Comparison of ENCODE assay signal across 1 mouse cellular context in the genomic region with DNA sequence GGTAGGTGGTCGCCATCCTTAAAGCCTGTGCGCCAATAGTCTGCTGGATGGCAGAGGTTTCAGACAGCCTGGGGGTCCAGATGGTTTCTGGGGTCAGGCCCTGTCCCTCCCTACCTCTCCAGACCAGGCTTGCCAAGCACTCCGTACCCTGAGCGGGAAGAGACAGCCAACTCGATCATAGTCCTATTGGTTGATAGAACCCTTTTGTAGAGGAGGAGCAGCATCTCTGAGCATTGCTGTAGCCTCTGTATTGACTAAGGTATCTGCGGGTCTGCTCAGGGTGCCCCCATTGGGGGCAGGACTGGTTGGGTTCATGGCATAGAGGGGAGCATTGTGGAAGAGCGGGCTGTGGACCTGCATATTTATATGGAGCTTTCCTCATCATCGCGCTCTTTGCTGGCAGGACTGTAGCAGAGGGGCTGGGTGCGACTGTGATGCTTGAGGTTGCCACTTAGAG.
TF ChIP-seq lines count a peak whose summit lies in the region.

No protein-coding gene starts in this region.

TF ChIP-seq in CH12.LX, 34 proteins besides CTCF, POLR2A, EP300 and RAD21 (continued from another document):
- no peak for TF ChIP-seq ZKSCAN1 (IDR thresholded peaks at IDR 0.05; ENCODE audit: borderline replicate concordance, low read depth, low read length)
- no peak for TF ChIP-seq NRF1 (IDR thresholded peaks at IDR 0.05; ENCODE audit: low read depth, low read length)
- no peak for TF ChIP-seq ETS1 (conservative IDR thresholded peaks at IDR 0.05; ENCODE audit: low read depth, low read length)
- TF ChIP-seq TBP (conservative IDR thresholded peaks at IDR 0.05; ENCODE audit: low read depth, low read length), result no peak
- TF ChIP-seq CHD2 (IDR thresholded peaks at IDR 0.05; ENCODE audit: low read length), result no peak
- no peak for TF ChIP-seq IRF4 (IDR thresholded peaks at IDR 0.05; ENCODE audit: low read depth, low read length)
- no peak for TF ChIP-seq MEF2A (IDR thresholded peaks at IDR 0.05; ENCODE audit: borderline replicate concordance, low read depth, low read length)
- TF ChIP-seq JUN (IDR thresholded peaks at IDR 0.05; ENCODE audit: insufficient read depth, low read depth, low read length), result no peak
- no peak for TF ChIP-seq MXI1 (IDR thresholded peaks at IDR 0.05; ENCODE audit: low read depth, low read length)
- TF ChIP-seq PAX5 (IDR thresholded peaks at IDR 0.05; ENCODE audit: low read length), result no peak
- TF ChIP-seq BHLHE40 (IDR thresholded peaks at IDR 0.05; ENCODE audit: low read depth, low read length), result no peak
- TF ChIP-seq ELF1 (IDR thresholded peaks at IDR 0.05; ENCODE audit: low read depth, low read length), result no peak
- TF ChIP-seq NELFE (IDR thresholded peaks at IDR 0.05; ENCODE audit: low read depth, low read length), result no peak
- TF ChIP-seq MAFK (IDR thresholded peaks at IDR 0.05; ENCODE audit: insufficient replicate concordance, low read length), result no peak
